Mouse (Mus musculus) lung, postnatal 36 days (tissue): ENCODE results near the gene Rere.

Source experiments
- DNase-seq: peaks from one replicate; pipeline ENCODE4 v3.0.0; 2022; ENCODE audit warnings: mixed read lengths

The Rere gene

DNA sequence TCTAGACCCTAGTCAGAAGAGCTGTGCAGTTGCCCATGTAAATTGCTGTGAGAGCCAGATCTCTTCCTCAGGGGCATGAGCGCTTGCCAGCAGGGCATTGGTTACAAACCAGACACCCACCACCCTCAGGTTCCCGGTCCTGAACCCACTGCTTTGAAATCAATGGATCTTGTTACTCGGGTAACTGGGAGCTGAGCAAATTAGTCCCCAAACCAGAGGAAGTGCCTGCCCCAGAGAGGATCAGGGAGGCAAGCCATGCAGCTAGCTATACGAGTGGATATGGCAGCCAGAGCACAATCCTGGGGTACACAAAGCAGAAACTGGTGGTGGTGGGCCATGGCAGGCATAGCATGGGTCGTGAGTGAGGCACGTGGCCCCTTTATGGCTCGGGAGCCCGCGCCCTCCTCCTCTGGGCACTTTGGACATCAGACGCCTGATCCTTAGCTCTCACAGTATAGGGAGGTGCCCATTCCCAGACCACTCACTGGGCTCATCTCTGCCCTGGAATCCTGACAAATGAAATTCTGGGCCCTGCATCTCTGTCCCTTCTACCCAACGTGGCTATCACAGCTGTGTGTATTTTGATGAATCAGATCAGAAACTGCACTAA, 342.9 kb downstream of the Rere start:
- no peak for DNase-seq

DNA sequence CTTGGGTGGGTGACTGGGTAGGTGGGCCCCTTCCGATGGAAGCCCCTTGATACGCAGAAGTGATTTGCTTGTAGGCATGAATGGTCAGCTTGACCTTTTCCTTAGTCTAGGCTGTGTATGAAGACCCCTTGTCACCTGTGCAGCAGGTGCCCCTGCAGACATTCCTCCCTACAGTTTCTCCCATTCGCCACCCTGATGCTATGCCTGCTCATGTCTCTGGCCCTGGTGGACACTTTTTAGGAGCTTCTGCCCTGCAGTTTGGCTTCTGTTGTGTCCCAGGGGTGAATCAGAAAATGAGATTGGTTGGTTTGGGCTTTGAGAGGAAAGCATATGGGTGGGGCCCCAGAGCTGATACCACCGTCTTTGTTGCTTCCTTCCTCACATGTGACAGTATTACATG, 343.5 kb downstream of the Rere start:
- no peak for DNase-seq

DNA sequence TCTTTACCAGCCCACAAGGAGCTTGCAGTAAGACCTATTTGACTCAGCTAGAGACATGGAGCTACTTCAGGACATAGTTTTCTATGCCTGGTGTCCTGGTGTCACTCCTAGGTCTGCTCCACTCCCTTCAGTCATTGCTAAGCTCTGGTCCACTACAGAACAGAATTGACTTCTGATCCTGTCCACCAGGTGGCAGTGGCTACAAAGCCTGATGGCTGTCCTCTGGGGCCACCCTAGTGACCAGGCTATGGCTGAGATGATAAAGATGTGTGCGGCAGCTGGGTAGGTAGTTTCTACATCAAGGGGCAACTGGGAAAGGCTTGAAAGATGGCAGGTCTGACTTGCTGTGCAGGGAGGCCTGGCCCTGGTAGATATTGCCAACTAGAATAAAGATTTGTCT, 344.0 kb downstream of the Rere start:
- peak; percentile 89 for DNase-seq

DNA sequence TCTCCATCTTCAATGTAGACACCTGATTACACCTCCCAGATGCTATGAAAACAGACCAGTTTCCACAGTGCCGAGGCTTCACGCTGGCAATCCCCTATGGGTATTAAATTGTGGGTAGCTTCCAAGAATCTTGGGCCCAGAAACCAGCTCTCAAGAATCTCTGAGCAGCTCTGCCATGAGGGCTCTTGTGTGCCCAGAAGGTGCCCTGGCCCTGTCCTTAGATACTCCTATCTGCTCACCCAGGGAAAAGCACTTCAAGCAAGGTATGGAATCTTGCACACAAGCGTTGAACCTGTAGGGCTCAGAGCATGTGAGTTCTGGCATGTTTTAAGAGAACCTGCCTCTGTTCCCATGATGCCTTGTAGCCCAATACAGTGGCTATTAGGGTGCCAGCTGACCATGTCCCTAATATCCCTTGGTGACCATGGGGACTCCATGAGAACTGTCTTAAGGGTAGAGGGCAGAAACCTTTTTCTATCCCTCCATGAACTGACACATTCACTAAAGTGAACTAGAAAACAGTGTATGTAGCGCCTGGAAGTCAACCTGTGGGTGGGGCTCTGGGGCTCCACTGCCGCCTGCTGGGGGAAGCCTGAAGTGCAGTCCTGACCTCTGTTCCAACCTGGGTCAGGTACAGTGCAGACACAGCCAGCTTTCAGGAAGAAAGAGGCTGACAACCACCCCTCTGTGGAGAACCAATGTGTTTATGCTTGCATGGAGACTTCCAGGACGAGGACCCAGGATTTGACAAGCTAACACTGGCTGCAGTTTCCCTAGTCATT, 344.7 kb downstream of the Rere start:
- peak; percentile 83 for DNase-seq

DNA sequence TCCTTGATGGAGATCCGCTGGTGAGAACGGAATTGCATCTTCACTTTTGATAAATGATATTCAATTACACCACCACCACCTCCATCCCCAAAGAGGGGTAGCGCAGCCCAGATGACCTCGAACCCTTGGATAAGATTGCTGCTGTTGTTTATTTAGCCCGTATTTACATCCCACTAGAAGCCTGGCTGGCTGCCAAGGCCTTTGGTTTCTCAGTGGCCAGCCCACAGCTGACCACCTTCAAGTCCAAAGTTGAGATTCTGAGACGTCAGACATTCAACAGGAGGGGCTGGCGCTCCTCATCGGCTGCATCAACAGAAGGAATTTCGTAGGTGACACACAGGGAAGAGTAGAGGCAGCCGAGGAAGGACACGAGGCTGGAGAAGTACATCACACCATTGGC, 347.8 kb downstream of the Rere start:
- no peak for DNase-seq

DNA sequence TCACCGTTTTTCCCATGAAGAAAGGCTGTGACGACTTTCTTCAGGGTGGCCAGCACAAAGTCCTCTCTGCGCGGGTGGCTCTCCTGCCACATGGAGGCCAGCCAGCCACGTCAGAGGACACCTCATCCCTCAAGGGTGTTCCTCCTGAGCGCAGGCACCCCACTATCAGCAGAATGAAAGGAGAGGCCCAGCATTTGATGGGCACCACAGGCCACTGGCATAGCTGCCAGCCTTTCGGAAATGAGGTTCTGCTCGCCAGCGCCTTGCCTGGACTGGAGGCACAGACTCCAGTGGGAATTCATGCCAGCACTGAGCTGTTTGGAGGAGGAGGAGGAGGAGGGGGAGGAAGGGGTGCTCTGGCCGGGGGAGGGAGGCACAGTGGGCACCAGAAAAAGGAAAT, 354.1 kb downstream of the Rere start:
- DNase-seq = no peak

DNA sequence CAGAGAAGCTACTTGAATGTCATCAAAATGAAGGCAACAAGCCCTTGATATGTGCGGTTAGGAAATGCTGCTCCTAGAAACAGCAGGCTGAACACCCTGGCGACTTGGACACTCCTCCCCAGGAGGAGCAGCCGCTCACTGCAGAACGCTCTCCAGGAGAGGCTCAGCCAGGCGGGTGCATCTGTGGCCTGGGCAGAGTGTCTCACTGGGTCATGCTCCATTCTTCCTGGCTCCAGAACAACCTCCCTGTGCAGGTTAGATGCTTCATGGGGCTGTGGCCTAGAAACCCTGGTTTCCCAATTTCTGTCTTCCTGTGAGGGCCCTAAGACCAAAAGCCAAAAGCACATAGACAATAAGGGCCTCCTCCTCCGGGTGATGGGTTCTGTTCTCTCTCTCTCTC, 355.2 kb downstream of the Rere start:
- DNase-seq = no peak

DNA sequence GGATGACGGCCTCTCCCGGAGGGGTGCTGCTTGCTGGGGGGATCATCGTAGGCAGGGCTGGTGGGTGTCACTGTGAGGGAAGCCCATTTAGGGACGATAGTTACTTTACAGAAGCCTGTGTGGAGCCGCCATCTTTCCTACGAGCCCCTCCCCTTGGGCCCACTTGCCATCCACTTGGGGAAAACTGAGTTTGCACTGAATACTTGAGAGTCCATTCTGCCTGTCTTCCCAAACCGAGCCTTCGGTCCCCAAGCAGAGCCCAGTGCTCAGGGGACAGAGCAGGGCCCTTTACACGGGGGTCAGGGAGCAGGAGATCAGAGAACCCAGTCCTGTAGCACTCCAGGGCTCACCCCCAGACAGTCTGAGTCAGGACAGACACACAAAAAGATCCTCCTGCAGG, 362.9 kb downstream of the Rere start:
- DNase-seq = no peak

DNA sequence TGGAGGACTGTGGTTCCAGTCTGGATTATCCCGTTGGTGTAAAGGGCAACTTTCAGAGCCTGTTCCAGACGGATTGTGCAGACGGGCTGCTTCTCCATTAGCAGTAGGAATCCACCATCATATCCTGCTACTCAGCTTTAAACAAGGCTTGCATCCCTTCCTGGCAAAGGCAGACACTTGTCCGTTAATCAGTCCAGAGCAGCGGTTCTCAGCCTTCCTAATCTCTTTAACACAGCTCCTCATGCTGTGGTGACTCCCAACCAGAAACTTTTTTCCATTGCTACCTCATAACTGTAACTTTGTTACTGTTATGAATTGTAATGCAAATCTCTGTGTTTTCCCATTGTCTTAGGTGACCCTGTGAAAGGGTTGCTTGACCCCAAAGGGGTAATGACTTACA, 367.9 kb downstream of the Rere start:
- no peak for DNase-seq

DNA sequence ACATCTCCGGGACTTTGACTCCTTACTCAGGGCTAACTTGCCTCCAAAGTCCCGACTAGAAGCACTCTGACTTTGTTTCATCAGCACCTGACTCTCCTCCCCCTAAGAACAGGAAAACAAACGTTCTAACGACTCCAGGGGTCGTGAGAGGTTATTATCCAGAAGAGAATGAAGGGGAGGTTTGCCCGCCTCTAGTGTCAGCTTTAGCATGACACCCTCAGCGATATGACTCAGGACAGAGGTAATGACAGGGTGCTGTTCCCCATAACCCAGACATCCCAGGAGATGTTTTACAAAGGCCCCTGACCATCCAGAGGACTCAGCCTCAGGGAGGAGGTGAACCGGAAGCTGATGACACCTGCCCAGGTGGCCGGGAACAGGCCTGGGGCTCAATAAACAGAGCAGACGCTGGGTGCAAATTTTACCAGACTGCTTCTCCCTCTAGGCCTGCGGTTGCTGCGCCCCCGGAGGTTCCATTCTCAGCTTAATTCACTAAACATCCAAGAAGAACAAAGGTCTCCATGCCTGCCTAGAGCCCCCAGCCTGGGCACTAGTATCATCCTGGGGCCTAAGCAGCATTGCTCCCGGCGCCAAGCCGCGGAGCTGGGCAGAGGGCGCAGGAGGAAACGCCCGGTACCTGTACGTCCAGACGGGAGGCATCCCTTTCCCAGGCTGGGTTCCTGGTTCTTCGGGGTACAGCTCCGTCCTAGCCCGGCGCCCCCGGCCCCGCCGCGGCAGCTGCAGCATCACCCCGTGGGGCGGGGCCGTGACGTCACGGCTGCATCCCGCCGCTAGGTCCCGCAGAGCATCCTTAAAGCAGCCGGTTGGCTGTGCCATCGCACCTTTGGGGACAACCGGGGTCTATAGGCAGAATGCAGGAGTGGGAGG, 370.2 kb downstream of the Rere start, which contains the start of gene Slc45a1:
Gene Slc45a1, minus strand, starts transcription at position 785 of the 888 bp plus-strand sequence.
- DNase-seq = no peak

DNA sequence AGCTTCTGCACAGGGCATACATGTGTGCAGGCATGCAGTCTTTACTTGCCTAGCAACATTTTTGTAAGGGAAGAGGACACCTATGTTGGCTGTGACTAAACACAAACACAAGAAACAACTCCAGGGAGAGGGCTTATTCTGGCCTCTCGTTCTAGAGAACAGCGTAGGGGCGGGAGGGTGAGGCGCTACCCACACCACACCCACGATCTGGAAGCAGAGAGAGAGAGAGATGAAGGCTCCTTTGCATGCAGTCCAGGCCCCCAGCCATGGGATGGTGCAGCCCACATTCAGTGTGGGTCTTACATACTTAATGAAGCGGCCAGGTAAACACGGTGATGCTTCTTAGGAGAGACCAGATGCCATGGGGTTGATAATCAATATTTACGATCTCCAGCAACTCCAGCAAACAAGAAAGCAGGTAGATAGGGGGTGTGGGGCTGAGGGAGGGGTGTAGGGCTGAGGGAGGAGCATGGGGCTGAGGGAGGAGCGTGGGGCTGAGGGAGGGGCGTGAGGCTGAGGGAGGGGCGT, 371.7 kb downstream of the Rere start:
- no peak for DNase-seq

DNA sequence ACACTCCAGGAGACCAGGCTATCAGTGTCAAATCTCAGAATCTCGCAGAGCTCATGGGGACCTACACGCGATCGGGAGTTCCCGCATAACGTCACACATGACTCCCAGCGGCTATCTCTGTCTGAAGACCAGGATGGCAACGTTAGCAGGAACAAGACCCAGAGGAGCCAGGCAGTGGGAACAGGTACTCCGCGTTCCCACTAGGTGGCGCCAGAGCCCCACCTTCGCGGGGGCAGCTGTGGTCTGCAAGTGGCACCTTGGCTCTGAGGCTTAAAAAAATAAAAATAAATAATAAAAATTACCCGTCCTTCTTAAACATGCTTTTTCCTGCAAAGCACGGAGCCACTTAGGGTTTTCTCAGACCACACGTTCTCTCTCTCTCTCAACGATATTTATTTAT, 374.5 kb downstream of the Rere start:
- DNase-seq = peak; percentile 84

DNA sequence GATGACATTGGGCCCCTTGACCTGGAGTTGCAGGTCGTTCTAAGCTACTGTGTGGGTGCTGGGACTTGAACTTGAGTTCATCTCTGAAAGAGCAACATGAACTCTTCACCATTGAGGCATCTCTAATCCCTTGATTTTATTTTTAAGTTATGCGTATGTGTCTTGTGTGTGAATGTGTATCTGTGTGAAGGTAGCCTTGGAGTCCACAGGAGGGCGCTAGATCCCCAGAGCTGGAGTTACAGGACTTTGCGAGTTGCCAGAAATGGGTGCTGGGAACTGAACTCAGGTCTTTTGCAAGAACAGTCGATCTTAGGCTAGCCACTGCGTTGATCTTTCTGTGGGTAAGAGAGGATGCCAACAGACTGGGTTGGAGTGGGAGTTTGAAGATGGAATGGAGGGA, 375.1 kb downstream of the Rere start:
- DNase-seq = peak; percentile 41

DNA sequence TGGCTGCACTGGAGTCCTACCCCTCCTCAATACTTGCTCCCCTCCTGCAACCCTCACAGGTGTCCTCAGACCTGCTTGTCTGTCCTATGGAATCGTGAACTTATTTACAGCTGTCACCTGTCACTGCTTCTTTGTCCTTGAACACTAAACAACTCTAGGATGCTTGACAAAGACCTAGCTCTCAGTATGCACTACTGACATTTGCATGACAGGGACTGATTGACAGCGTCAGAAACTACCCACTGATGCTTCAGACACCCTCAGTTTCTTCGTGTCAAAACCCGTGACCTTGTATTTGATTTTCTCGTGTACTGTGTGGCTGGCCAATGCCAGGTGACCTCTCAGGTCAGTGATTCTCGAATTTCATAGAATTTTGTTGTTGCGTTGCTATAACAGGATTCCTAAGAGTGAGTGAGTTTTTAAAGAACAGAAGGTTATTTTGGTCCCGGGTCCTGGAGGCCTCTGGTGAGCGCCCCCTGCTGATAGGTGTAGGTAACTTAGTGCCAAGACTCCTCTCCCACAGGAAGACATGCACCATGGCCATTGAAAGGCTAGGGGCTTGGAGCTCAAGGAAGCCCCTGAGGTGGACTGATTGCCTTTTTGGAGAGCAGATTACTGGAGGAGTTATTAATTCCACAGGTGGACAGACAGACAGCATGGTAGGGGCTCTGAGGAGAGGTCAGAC, 378.6 kb downstream of the Rere start:
- peak; percentile 54 for DNase-seq

DNA sequence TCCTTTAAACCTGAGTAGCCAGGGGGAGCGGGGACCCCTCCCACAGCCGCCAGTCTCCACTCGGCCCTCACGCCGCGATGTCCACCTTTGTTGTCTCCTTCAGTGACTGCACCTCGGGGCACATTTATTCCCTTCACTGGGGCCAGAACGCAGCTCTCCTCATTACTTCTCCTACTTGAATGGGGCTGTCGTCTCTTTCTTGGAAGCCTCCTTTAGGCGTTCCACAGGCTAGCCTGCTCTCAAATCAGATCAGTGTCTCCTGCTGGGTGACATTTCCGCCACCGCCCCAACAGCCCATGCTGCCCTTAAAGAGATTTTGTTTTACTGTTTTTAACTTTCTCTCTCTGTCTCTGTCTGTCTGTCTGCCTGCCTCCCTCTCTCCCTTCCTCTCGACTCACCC, 380.4 kb downstream of the Rere start:
- DNase-seq = no peak

DNA sequence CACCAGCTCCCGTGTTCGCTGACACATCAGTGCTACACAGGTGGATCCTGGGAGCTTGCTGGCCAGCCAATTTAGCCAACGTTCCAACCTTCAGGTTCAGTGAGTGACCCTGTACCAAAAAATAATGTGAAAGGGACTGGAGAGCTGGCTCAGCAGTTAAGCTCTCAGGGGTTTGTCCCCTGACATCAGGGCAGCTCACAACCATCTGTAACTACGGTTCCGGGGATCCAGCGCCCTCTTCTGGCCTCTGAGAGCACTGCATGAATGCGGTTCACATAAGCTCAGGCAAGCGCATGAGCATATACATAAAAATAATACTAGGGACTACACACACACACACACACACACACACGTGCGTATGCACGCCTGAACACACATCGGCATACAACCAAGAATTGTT, 381.7 kb downstream of the Rere start:
- DNase-seq = peak; percentile 64

DNA sequence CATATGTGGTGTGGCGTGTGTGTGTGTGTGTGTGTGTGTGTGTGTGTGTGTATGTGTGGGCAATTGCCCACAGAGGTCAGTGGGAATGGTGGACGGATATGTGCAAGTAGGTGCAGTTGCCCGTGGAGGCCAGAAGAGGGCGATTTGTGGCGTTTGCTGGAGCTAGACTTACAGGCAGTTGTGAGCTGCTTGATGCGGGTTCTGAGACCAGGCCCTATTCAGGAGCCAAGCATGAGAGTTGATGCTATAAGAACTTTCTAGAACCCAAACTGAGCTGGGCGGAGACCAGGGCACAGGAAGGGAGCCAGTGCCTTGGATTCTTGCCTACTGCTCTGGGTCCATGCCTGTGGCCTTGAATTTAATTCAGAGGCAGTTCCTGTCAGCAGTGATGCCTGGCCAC, 383.3 kb downstream of the Rere start:
- peak; percentile 24 for DNase-seq

DNA sequence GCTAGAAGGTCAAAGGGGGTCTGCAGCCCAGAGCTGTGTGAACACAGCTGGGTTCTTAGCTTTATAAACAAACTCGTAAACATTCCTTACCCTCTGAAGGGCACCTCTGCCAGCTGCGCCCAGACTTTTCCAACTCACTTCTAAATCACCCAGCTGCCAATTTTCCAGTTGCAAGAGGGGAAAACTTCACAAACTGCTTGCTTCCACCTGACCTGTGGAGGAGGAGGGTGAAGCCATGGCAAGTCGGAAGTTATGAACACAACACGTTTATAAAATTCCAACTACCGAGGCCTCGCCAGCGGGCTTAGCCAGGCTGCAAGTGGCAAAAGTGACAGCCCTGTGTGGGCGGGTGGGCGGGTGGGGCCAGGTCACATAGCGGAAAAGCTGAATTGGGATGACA, 384.4 kb downstream of the Rere start:
- no peak for DNase-seq
